Mouse (Mus musculus) kidney, adult 2 months (tissue): Measurements from ENCODE around the gene Tmem51.

Source experiments
- CTCF ChIP-seq: fragments of 200-500 bp; conservative IDR thresholded peaks from 2 replicates; pipeline ENCODE4 v1.5.1; 2011; ENCODE audit warnings: low read depth, mild to moderate bottlenecking, control low read depth, low read length, moderate library complexity, mixed read lengths; ENCODE audit not compliant: insufficient read depth, insufficient read length
- POLR2A ChIP-seq: fragments of 200-500 bp; IDR thresholded peaks from one replicate; pipeline ENCODE4 v1.6.1; 2011; ENCODE audit warnings: low read depth, low read length, control low read depth

DNA sequence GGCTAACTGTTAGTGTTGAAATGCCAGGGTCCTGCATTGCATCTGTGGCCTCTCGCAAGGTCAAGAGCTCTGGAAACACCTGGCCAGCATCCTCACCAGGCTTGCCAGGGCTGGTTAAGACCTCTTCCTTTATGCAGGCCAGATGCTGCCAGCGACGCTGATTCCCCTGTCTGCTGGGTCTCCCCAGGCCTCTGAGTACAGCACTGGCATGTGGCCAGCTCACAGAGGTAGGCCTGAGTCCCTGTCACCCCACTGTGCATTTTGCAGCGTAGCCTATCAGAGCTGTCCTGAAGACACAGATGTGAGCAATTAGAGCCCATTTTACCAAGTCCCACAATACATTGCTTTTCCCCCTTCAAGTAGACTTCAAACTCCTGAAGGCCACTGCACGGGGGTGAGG, 46.1 kb upstream of the Tmem51 start:
- no peak for TF ChIP-seq CTCF
- TF ChIP-seq POLR2A: no peak
